Mouse (Mus musculus): Measurements from ENCODE around the gene Osgin1. TPM values are rescaled to one million over a fixed set of nuclear protein-coding genes. Genes with fewer than 3 reads are reported as not detected.

Osgin1 gene
- total and polyA plus RNA-seq, 2 experiments, result 9.6 to 649 TPM

DNA sequence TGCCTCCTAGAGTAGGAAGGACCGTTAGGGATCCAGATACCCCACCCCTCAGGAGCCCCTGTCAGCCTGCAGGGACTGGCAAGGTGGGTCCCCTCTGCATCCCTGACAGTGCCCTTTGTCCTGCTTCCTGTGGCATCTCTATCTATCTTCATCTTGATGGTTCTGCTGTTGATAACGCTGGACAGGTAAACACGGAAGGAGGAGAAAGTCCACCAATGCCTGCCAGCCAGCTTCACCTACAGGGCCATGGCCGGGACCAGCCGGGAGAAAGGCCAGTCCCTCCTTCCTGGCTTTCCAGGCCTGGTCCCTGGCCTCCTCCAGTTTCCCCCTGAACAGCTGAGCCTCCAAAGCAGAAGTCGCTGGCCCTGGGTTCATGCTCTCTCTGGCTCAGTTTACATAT lies 645 bp downstream of the Osgin1 start:
- H3K79me2 ChIP-seq (ENCODE audit: control insufficient read depth, insufficient read depth, low read length), result peaks cover 12% of the 10 kb centered on the region
- no peaks in the 10 kb centered on the region for H3K27me3 ChIP-seq (ENCODE audit: control insufficient read depth, insufficient read depth, low read length)
- peaks cover 4% of the 10 kb centered on the region; the same call in 1 of the 2 replicates for H3K36me3 ChIP-seq (ENCODE audit: control insufficient read depth, insufficient read depth, low read length)
- peaks cover 55% of the 10 kb centered on the region for H3K4me1 ChIP-seq (ENCODE audit: control insufficient read depth, insufficient read depth, low read length)
- peak; percentile 93 for DNase-seq (ENCODE audit: extremely low read depth, low read depth, low spot score)
- 25% methylated on average over 6 of the region's 6 CpGs for WGBS
- H3K4me3 ChIP-seq (ENCODE audit: insufficient read depth, low read depth, low read length), result no peak overlapping the region
- H3K27ac ChIP-seq (replicated peaks; ENCODE audit: insufficient read depth, low read depth, low read length), result peak overlapping the region; percentile 78
- H3K9ac ChIP-seq (ENCODE audit: low read depth, low read length), result peak overlapping the region; percentile 38
- TF ChIP-seq CTCF (IDR thresholded peaks at IDR 0.05; ENCODE audit: low read depth, low read length), result no peak
- no peak for TF ChIP-seq POLR2A (IDR thresholded peaks at IDR 0.05; ENCODE audit: extremely low read depth, insufficient read depth, low read length)

DNA sequence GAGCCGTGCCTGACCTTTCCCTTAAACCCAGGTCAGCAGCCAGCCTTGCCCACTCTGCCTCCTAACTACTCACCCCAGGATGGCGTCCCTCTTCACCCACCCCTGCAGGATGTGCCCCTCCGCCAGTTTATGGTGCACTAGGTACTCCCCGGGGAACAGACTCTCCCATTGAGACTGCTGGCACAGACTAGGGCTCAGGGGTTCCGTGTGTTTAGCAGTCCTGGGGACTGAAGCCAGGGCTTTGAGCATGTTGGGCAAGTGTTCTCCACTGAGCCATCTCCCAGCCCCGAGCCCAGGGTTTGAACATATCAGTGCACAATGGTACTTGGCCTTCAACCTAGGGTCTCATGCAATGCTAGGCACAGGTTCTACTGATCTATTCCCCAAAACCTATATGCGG lies 1.6 kb downstream of the Osgin1 start:
- TF ChIP-seq POLR2A (IDR thresholded peaks at IDR 0.05; ENCODE audit: extremely low read depth, insufficient read depth, low read length), result no peak
- no peak for TF ChIP-seq CTCF (IDR thresholded peaks at IDR 0.05; ENCODE audit: low read depth, low read length)
- peaks cover 7% of the 10 kb centered on the region; the same call in 1 of the 2 replicates for H3K36me3 ChIP-seq (ENCODE audit: control insufficient read depth, insufficient read depth, low read length)
- peaks cover 12% of the 10 kb centered on the region for H3K79me2 ChIP-seq (ENCODE audit: control insufficient read depth, insufficient read depth, low read length)
- peak; percentile 55 for DNase-seq (ENCODE audit: extremely low read depth, low read depth, low spot score)
- H3K27ac ChIP-seq (replicated peaks; ENCODE audit: insufficient read depth, low read depth, low read length), result peak overlapping the region; percentile 78
- peaks cover 53% of the 10 kb centered on the region for H3K4me1 ChIP-seq (ENCODE audit: control insufficient read depth, insufficient read depth, low read length)
- no peaks in the 10 kb centered on the region for H3K27me3 ChIP-seq (ENCODE audit: control insufficient read depth, insufficient read depth, low read length)
- no peak overlapping the region for H3K4me3 ChIP-seq (ENCODE audit: insufficient read depth, low read depth, low read length)
- H3K9ac ChIP-seq (ENCODE audit: low read depth, low read length), result no peak overlapping the region
- WGBS, result 51% methylated on average over 7 of the region's 7 CpGs

DNA sequence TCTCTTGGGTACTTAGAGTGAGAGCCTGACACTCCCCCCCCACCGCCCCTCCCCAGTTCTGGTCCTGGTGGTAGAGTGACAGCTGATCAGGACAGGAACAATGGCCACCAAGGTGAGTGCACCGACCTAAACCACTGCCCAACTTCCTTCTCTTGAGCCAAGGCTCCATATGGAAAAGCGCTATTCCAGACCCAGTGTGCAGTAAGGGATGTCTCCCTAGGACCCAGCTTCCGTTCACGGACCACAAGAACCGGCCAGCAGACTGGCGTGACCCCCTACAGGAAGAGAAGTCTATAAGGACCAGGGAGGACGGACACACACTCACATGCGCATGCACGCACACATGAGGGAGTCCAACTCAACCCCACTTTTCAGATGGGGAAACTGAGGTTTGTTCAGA lies 2.4 kb downstream of the Osgin1 start:
- H3K79me2 ChIP-seq (ENCODE audit: control insufficient read depth, insufficient read depth, low read length), result peaks cover 12% of the 10 kb centered on the region
- H3K4me1 ChIP-seq (ENCODE audit: control insufficient read depth, insufficient read depth, low read length), result peaks cover 50% of the 10 kb centered on the region
- H3K27ac ChIP-seq (replicated peaks; ENCODE audit: insufficient read depth, low read depth, low read length), result peak overlapping the region; percentile 86
- TF ChIP-seq POLR2A (IDR thresholded peaks at IDR 0.05; ENCODE audit: extremely low read depth, insufficient read depth, low read length), result no peak
- TF ChIP-seq CTCF (IDR thresholded peaks at IDR 0.05; ENCODE audit: low read depth, low read length), result no peak
- peak overlapping the region; percentile 13 for H3K9ac ChIP-seq (ENCODE audit: low read depth, low read length)
- H3K4me3 ChIP-seq (ENCODE audit: insufficient read depth, low read depth, low read length), result peak overlapping the region; percentile 7; the same call in 1 of the 2 replicates
- WGBS, result 54% methylated on average over 10 of the region's 10 CpGs
- no peaks in the 10 kb centered on the region for H3K27me3 ChIP-seq (ENCODE audit: control insufficient read depth, insufficient read depth, low read length)
- peaks cover 11% of the 10 kb centered on the region; the same call in 1 of the 2 replicates for H3K36me3 ChIP-seq (ENCODE audit: control insufficient read depth, insufficient read depth, low read length)
- peak; percentile 20 for DNase-seq (ENCODE audit: extremely low read depth, low read depth, low spot score)

DNA sequence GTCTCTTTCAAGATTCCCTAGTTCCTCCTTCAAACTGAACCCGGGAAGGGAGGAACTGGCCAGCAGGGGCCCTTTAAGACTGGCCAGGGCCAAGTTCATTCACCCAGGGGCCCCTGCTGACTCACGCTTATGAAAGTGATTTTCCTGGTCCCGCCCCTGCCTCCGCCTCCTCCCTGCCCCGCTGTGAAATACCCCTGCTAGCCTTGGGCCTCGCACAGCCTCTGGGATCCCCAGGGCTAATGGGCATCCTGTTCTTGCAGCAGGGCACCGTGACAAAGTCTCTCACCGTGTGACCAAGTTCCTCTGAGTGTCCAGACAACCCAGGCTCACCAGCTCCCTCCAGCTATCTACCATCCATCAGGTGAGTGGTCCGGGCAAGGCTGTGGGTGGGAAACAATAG lies 3.0 kb downstream of the Osgin1 start:
- TF ChIP-seq POLR2A (IDR thresholded peaks at IDR 0.05; ENCODE audit: extremely low read depth, insufficient read depth, low read length) (peak; percentile 100), CTCF (IDR thresholded peaks at IDR 0.05; ENCODE audit: low read depth, low read length) (peak; percentile 5; the same call in 1 of the 2 replicates)
- peaks cover 12% of the 10 kb centered on the region for H3K79me2 ChIP-seq (ENCODE audit: control insufficient read depth, insufficient read depth, low read length)
- peak overlapping the region; percentile 95 for H3K9ac ChIP-seq (ENCODE audit: low read depth, low read length)
- 2% methylated on average over 9 of the region's 9 CpGs for WGBS
- peaks cover 17% of the 10 kb centered on the region; the same call in 1 of the 2 replicates for H3K36me3 ChIP-seq (ENCODE audit: control insufficient read depth, insufficient read depth, low read length)
- peak overlapping the region; percentile 89 for H3K4me3 ChIP-seq (ENCODE audit: insufficient read depth, low read depth, low read length)
- DNase-seq (ENCODE audit: extremely low read depth, low read depth, low spot score), result peak; percentile 92
- peak overlapping the region; percentile 93 for H3K27ac ChIP-seq (replicated peaks; ENCODE audit: insufficient read depth, low read depth, low read length)
- H3K4me1 ChIP-seq (ENCODE audit: control insufficient read depth, insufficient read depth, low read length), result peaks cover 45% of the 10 kb centered on the region
- no peaks in the 10 kb centered on the region for H3K27me3 ChIP-seq (ENCODE audit: control insufficient read depth, insufficient read depth, low read length)

DNA sequence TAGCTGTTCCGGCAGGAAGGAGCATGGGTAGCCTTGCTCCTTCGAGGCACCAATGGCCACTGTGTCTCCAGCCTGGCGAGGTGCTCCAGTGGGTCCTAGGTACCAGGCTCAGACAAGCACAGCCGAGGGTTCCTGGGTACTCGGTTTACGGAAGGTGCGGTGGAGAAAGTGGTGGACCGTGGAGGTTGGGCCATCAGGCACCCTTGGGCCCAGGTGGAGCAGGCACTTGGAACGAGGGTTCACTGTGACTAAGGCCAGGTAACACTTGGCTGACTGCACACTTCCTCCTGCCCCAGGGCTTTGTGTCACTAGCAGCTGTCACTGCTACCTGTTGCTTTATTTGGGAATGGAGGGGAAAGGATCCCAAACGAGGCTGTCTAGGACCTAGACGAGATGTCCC lies 3.6 kb downstream of the Osgin1 start:
- peak; percentile 69; the same call in 1 of the 2 replicates for TF ChIP-seq POLR2A (IDR thresholded peaks at IDR 0.05; ENCODE audit: extremely low read depth, insufficient read depth, low read length)
- TF ChIP-seq CTCF (IDR thresholded peaks at IDR 0.05; ENCODE audit: low read depth, low read length), result no peak; the same call in 1 of the 2 replicates
- H3K9ac ChIP-seq (ENCODE audit: low read depth, low read length), result peak overlapping the region; percentile 95
- DNase-seq (ENCODE audit: extremely low read depth, low read depth, low spot score), result peak; percentile 66
- H3K79me2 ChIP-seq (ENCODE audit: control insufficient read depth, insufficient read depth, low read length), result peaks cover 12% of the 10 kb centered on the region
- H3K4me1 ChIP-seq (ENCODE audit: control insufficient read depth, insufficient read depth, low read length), result peaks cover 43% of the 10 kb centered on the region
- H3K4me3 ChIP-seq (ENCODE audit: insufficient read depth, low read depth, low read length), result peak overlapping the region; percentile 89
- peaks cover 22% of the 10 kb centered on the region; the same call in 1 of the 2 replicates for H3K36me3 ChIP-seq (ENCODE audit: control insufficient read depth, insufficient read depth, low read length)
- WGBS, result 15% methylated on average over 11 of the region's 11 CpGs
- H3K27me3 ChIP-seq (ENCODE audit: control insufficient read depth, insufficient read depth, low read length), result no peaks in the 10 kb centered on the region
- peak overlapping the region; percentile 93 for H3K27ac ChIP-seq (replicated peaks; ENCODE audit: insufficient read depth, low read depth, low read length)

DNA sequence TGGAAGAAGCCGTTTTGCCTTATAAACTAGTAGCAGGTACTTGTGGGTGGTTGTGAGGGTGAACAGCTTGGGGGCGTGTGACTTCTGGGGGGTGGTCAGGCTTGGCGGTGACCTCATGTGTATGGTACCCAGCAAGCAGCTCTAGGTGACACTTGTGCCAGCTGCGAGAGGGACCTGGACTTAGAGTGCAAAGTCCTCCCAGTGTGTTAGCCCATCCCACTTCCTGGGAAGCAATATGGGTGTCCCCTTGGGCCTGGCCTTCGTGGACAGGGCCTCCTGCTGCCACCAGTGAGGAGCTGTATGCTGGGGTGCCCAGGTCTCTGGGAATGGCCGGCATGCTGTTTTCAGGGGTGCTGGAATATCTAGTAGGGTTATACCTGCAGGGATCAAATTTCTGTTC lies 5.0 kb downstream of the Osgin1 start:
- peak; percentile 20; the same call in 1 of the 2 replicates for TF ChIP-seq CTCF (IDR thresholded peaks at IDR 0.05; ENCODE audit: low read depth, low read length)
- peak; percentile 39; the same call in 1 of the 2 replicates for TF ChIP-seq POLR2A (IDR thresholded peaks at IDR 0.05; ENCODE audit: extremely low read depth, insufficient read depth, low read length)
- Histone ChIP-seq H3K4me3 (ENCODE audit: insufficient read depth, low read depth, low read length) (peak overlapping the region; percentile 89), H3K27me3 (ENCODE audit: control insufficient read depth, insufficient read depth, low read length) (no peaks in the 10 kb centered on the region), H3K9ac (ENCODE audit: low read depth, low read length) (peak overlapping the region; percentile 95), H3K4me1 (ENCODE audit: control insufficient read depth, insufficient read depth, low read length) (peaks cover 33% of the 10 kb centered on the region), H3K27ac (replicated peaks; ENCODE audit: insufficient read depth, low read depth, low read length) (peak overlapping the region; percentile 93), H3K79me2 (ENCODE audit: control insufficient read depth, insufficient read depth, low read length) (peaks cover 12% of the 10 kb centered on the region), H3K36me3 (ENCODE audit: control insufficient read depth, insufficient read depth, low read length) (peaks cover 36% of the 10 kb centered on the region)
- WGBS, result 17% methylated on average over 6 of the region's 6 CpGs
- DNase-seq (ENCODE audit: extremely low read depth, low read depth, low spot score), result peak; percentile 85
